Mouse (Mus musculus) cerebellum, postnatal 14 days (tissue): ENCODE results near the gene Ifitm6.
A peak's percentile ranks its signal among the peaks of the same experiment; 100 is the strongest.
"Not testable (repeated sequence)": the region's sequence is repeated elsewhere in the genome, so short reads cannot be mapped to it uniquely, and the experiment has no call there.

Experiments
- DNase-seq, 2 experiments: peaks; one replicate each; pipeline ENCODE4 v3.0.0; 2021; ENCODE audit warnings: mixed read lengths in 2 of 2

Gene Ifitm6

DNA sequence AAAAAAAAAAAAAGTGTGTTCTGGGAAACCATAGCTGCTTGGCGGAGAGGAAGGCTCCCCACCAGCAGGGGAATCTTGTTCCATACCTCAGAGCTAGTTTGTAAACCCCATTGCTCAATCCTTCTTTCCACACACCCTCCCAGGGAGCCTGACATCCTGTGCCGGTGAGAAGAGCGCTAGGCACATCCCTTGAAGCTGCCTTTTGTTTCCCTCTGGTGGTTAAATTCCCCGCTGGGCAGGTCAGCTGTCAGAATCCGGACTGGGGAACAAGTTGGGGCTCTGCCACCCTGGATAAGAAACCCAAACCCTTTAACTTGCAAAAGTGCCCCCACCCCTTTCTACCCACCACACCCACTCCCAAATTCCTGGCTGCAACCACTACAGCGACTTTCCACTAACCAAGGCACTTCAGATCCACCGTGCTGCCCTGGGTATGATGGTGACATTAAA is 9.4 kb downstream of the Ifitm6 start:
- DNase-seq: peak in 1 of 2 experiments; percentile 4

DNA sequence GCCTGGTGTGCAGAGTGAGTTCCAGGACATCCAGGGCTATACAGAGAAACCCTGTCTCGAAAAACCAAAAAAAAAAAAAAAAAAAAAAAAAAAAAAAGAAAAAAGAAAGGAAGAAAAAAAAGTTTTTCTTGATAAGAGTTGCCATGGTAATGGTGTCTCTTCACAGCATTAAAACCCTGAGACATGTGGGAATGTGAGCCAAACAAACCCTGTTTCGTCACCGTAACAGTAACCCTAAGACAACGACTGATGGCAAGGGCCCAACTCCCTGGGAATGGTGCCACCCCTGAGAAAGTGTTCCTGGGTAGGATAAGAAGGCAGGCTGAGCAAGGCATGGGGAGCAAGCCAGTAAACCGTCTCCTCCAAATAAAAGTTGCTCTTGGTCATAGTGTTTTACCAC is 10.8 kb downstream of the Ifitm6 start:
- DNase-seq: peak in 1 of 2 experiments; percentile 11

DNA sequence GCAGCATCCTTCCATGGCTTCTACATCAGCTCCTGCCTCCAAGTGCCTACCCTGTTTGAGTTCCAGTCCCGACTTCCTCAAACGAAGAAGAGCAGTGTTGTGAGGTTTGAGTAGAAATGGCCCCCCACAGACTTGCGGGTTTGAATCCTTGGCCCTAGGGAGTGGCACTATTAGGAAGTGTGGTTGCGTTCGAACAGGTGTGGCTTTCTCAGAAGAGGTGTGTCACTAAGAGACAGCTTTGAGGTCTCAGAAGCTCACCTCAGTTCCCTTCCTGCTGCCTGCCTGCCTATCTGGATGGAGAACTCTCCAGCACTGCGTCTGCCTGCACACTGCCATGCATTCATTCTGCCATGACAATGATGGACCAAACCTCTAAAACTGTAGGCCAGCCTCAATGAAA is 11.3 kb downstream of the Ifitm6 start:
- no peak for DNase-seq

DNA sequence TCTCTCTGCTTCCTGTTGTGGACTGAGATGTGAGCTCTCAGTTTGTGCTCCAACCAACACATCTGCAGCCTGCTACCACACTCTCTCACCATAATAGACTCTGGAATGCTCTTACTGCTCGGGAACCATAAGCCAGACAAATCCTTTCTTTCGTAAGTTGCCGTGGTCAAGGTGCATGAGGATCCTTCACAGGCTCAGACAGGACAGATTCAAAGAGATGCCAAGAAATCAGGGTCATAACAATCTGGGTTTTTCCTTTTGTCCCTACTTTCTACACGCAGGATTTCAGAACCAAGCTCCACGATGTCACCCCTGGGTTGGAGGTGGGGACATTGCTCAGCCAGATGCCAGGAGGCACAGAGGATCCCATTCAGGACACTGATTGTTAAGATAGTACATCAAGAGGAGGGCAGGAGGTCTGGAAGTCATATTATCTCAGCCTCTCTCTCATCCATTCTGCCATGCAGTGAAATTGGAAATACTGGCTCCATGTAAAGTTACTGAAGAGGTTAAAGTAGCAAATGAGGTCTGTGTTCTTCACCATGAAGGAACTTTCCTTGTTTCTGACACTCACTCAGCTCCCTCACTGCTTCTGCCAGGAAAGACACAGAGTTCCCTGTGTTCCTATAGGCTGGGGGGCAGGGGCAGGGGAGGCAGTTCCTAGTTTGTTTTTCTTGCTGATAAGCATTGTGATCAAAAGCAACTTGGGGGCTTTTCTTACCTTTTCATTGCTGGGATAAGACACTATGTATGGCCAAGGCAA is 14.3 kb downstream of the Ifitm6 start:
- DNase-seq: no peak

DNA sequence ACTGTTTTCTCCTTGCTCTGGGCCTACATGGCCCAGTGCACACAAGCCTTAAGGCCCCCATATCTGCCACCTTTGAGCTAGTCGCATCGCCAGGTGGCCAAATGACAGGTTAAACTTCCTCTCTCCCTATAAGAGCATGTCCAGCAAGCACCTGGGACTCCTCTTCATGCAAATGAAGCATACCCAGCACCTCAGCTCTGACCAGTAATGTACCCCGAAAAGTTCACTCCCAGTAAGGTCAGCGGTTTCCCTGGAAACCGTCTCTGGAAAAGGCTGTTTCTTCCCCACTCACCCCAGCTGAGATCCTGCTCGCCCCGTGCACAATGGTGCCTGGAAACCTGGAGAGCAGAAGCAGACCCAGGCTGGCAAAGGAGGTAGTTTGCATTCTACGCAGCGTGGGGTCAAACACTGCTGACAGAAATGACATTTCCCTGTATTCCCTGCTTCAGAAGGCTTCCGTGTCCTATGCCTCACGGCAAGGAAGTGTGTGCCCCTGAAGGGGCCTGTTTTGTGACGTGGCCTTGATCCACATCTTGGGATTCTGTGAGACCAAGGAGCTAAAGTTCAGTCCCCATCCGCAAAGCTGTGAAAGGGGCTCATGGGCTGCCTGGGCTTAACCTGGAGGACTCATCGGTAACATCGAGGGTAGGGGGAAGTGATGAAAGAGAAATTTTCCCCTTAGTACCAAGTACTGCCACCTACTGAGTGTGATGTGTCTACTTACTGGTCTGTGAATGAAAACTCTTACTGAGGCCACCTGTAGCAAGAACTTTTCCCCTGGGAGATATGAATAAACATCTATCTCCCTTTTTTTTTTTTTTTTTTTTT is 16.6 kb downstream of the Ifitm6 start:
- DNase-seq: no peak

DNA sequence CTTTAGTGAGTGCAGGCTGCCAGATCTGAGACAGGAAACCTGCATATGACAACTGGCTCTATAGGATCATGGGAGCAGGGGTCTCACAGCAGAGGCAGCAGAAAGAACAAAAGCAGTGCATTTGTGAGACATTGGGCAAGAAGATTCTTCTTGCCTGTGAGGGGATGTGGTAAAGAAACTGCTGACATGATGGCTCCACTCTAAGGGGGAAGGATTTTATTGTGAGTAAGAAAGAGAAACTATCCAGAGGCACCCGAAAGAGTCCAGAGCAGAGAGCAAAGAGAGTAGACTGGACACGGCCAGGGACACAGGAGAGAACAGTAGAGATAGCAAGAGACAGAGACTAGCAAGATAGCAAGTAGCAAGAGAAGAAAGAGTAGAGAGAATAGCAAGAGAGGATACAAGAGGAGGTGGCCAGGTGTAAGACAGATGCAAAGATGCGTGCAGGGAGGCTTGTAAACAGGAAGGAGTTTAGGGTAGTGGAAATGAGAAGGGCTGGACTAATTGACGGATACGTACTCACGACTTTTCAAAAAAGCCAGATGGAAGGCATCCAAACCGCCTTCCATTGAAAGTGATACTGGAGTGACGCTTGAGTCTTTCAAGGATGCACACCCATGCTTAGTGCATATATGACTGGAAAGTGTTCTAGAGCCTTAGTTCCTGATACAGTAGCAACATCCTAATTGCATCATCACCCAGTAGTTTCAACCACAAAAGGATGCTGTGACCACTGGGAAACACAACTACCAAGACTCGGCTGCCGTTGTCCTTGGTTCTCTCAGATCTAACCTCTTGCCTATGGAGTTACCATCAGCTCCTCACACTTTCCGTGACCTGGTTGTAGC is 18.6 kb downstream of the Ifitm6 start:
- DNase-seq: no peak

DNA sequence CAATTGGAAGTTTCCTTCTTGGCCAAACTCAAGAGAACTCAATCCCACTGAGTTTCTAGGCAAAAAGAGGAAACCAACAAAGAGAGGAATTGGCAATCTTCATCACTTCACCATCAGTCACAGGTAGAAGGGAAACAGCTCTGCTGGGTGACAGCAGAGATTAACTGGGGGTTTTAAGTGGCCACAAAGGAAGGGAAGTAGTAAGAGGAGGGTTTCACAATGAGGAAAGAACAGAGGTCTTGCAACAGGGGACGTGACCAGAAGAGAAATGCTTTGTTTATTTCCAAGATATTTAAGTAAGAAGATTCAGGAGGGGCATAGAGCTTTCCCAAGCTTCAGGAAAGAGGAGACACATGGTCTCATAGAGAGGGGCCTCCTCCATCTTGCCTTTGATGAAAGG is 19.9 kb downstream of the Ifitm6 start:
- DNase-seq: no peak

DNA sequence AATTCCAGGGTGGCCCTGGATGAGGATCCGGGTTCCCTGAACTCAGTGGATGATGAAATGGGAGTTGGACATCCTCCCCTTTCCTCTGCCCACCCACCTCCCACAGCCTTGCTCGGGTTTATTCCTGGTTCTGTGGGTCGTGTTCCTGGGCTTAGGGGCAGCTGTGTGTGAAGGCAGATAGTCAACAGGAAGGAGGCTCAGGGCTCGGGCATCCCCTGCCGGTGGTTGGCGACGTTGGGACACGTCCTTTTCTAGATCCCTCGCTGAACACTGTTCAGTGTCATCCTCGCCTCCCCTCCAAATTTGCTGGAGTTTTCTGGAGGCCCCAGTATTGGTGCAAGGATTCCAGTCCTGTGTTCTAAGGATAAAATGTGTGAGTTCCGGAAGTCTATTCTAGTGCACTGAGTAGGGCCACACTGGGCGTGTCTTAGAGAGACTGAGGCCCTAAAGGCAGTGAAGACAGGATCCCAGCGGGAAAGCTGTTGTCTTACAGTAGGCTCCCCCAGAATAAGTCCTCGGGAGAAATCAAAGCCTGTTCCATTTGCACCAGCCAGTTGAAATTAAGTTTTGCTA is 26.5 kb downstream of the Ifitm6 start:
- DNase-seq: no peak

DNA sequence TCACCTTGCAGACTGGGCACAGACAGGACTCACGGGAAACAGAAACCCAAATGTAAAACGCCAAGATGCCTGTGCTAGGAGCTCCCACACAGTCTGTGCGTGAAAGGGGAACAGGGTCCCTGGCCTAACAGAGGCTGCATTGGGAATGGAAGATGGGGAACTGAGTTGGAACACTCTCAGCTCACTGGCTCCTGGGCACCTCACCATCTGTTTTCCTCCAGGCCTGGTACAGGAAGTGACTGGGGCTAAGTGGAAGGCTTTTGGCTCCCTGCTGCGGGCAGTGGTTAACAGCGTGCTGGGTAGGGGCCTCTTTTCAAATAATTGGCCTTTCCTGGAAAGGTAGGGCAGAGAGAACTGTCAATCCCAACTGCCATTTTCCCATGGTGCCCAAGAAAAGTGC is 27.1 kb downstream of the Ifitm6 start:
- no peak for DNase-seq

DNA sequence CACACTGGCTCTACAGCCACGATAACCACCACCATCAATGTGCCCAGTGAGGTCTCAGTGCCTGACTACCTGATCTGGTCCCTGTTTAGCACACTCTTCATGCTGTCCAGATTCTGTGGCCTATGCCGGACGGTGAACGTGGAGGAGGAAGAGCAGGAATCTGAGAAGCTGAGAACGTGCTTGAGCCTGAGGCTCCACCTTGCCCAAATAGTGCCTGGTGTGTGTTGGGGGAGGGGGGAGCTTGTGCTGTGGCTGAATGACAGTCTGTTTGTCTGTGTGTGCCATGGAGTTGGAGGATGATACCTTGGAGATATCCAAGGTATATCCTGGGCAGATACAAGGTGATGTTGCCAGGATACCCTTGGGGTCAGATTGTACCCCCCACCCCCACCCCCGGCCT is 27.5 kb downstream of the Ifitm6 start:
- no peak for DNase-seq

DNA sequence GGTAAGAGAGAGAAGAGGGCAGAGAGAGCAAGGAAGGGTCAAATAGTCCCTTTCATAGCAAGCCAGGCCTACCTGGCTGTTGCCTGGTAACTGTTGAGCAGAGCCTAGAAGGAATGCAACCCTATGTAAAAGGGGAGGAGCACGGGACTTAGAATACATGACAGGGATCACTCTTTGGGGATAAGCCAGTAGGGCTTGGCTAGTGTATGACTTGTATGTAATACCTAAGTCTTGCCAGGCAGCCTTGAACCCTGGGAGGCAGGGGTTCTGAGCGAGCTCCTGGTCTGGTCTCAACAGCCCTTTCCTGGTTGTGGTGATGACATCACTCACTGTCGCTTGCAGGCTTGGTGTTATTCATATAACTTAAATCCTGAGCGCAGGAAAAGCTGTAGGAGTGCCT is 28.7 kb downstream of the Ifitm6 start:
- no peak for DNase-seq

DNA sequence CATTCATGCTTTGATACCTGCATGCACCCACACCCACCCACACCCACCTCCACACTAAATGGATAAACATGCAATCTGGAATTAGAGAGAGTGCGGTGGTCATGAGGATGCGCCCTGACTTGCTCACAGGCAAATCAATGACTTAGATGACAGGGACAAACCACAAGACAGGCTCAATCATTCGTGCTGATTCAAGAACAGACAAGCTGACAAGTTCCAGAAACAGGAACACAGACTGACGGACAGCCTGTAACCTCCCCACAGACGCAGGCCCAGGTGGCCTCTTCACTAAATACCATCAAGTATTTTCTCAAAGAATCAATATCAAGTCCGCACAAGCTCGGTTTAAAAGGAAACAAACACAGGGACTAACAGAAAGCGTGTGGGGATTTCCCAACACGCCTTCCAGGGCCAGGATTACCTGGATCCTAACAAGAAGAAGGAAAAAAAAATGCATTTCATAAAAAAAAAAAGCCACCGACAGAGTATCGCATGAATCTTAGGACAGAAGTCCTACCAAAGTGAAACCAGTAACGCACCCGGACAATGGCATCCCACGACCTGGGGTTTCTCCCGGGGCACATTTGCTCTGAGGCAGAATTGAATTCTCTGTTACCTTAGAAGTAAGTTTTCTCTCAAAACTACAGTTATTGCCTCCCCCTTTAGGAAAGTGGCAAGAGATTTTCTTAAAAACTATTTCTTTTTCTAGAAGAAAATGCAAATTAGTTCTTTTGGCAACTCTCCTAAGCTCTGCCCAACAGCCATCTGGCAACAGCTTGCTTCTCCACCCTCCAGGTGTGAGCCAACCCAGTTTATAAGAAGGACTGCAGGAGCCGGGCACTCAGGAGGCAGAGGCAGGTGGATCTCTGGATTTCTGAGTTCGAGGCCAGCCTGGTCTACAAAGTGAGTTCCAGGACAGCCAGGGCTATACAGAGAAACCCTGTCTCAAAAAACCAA is 30.3 kb downstream of the Ifitm6 start:
- no peak for DNase-seq

DNA sequence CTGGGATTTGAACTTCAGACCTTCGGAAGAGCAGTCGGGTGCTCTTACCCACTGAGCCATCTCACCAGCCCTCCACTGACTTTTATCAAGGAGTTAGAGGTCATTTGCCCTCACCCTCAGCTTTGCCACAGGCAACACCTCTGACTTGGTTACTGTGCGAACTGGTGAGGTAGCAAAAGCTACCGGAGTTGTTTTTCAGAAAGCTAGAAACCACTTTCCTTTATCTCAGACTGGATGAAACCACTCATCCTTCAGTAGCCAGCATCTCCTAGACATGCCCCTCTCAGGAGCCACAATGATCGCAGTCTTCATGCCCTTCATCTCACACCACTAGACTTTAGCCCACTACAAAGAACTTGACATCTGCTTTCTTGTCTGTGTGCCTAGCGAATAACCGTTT is 34.8 kb downstream of the Ifitm6 start:
- DNase-seq: no peak

DNA sequence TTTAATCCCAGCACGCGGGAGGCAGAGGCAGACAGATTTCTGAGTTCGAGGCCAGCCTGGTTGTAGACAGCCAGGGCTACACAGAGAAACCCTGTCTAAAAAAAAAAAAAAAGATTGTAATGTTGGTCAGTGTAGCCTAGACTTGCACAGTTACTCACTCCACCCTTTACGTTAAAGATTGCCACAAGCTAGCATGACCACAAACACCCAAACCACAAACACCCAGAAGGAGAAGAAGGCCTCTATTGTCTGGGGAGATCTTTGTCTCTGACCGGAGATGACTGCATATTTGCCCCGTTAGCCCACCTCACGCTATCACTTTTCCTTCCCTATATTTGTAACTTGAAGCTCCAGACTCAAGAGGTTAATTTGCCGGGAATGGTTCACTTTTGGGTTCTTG is 36.0 kb downstream of the Ifitm6 start:
- DNase-seq: no peak

DNA sequence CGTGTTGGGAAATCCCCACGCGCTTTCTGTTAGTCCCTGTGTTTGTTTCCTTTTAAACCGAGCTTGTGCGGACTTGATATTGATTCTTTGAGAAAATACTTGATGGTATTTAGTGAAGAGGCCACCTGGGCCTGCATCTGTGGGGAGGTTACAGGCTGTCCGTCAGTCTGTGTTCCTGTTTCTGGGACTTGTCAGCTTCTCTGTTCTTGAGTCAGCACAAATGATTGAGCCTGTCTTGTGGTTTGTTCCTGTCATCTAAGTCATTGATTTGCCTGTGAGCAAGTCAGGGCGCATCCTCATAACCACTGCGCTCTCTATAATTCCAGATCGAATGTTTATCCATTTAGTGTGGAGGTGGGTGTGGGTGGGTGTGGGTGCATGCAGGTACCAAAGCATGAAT is 41.0 kb downstream of the Ifitm6 start:
- DNase-seq: not testable (repeated sequence)

DNA sequence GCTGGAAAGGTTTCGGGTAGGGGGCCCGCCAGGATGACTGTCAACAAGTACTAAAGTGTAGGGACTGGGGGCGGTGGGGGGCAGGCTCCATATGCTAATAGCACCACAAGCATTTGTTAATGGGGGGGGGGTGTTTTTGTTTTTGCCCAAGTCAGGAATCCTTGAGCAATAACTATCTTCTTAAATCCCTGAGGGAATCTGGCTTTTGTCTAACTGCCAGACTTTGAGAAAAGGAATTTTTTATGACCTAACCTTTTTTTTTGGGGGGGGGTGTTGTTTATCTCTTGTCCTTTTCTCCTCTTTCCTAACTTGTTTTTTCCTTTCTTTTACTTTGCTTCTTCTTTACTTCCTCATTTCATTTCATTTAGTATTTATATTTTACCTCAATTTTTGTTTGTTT is 42.3 kb downstream of the Ifitm6 start:
- DNase-seq: no peak

DNA sequence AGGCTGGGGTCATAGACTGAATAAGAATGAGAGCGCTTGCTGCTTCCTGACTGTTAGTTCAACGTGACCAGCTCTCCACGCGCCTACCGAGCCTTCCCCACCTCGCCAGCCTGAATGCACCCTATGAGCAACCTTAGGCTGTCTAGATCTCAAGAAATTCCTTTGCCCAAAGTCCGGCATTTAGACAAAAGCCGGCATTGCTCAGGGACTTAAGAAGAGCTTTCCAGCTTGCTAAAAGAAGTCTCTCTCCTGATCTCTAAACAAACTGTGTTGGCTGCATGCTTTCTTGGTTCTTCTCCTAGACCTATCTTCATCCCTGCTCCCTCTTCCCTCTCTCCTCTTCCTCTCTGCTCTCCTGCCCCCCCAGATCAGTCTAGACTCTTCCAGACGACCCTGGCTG is 42.8 kb downstream of the Ifitm6 start:
- DNase-seq: no peak

DNA sequence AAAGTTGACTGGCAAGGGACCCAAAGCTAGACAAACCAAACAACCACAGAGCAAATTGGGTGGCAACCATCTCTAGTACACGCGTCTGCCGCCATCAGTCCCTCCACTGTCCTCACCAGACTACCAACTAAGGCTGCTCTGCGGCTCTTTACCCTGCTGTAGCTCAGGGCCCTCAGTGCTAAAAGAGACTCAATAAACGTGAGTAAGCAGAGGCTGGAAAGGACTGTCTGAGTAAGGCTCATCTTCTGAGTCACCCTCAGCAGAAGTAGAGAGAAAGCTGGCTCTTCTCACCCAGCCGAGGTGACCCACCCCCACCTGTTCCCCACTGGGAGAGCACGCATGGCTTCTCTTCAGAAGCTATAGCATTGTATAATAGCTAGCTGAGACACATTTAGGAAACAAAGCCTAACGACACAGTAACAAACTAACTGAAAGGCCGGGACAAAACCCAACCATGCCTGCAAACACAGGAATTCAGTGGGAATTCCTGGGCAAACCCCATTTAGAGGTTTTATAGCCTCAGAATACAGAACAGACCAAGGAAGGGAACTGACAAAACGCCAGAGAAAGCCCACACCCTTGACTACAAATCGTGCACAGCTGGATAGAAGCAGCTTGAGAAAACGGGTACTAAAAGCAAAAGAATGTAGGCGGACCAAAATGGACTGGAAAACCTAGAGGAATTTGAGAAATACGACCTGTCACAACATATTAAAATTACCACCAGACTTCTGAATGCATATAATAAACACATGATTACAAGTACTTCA is 44.1 kb downstream of the Ifitm6 start:
- DNase-seq: no peak

DNA sequence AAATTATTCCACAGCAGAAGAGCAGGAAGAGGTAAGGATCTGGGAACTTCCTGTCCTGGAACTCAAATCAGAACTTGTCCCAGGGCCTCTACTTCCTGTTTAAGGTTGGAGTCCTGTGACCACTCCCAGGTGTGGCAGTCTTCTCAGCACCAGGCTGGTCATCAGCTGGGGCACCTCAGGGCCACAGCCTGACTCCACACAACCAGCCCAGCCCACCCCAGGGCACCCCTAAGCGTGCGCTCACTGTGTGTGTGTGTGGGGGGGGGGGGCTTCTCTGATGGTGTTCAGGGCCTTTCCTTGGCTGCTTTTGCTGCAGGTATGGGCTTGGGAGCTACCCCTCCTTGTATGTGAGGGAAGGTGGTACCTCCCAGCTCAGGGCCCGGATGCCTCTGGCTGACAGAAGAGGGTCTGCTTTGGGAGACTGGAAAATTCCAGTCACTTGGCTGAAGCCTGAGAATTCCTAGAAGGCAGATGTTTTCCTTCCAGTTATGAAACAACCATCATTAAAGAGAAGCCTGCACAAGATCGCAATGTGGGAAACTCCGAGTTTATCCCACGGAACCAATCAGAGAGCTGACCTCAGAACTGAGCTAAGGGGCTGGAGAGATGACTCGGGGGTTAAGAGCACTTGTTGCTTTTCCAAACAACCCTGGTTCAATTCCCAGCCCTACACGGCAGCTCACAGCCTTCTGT is 46.1 kb downstream of the Ifitm6 start:
- DNase-seq: no peak

DNA sequence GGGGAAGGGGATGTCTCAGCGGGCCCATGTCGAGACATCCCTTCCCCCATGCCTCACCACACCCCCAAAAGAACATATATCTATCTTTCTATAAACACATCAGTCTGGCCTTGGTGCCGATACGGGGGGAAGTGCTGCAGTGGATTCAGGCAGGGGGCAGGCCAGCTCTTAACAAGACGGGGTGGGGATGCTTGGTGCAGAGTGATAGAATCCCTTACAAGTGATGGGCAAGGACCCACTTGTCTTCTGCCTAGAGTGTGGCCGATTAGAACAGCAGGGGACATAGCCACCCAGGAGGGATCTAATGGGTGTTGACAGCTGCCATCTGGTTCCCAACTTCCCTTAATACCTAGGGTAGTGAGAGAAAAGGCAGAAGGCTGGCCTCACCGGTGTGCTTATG is 46.8 kb downstream of the Ifitm6 start:
- DNase-seq: no peak
